Comparison of ENCODE assay signal across 7 mouse cellular contexts in the genomic region with DNA sequence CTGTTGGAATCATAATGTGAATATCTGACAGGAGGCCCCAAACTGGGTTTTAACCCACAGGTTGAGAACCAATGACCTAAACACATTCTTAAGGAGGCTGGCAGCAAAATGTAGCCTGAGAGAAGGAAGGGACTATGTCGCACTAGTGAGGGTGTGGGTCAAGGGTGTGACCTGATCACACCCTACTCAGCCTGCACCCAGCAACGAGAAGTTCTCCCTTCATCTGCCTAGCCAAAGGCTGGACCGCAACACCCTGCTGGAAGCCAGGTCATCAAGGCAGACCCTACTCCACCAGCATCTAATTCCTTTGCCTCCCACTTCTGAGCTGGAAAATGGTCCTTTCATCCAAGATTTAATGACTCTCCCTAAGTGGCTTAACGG. TPM values are rescaled to one million over a fixed set of nuclear protein-coding genes. Genes with fewer than 3 reads are reported as not detected.
DNase-seq lines count a peak whose midpoint lies in the region; ATAC-seq and TF ChIP-seq lines count a peak whose summit lies in the region.

No protein-coding gene starts in this region.

- no peaks in the 10 kb centered on the region for H3K27me3 ChIP-seq in CH12.LX (replicated peaks)
- H3K27me3 ChIP-seq in heart, postnatal 0 days (ENCODE audit: control insufficient read depth, insufficient read depth, low read length): no peaks in the 10 kb centered on the region
- H3K27me3 ChIP-seq in lung, postnatal 0 days (replicated peaks; ENCODE audit: insufficient read depth, low read length): no peaks in the 10 kb centered on the region
- no peaks in the 10 kb centered on the region for H3K27me3 ChIP-seq in stomach, embryonic 14.5 days (ENCODE audit: control insufficient read depth, insufficient read depth, low read length)

- WGBS in heart, postnatal 0 days: 38% methylated on average over 4 of the region's 4 CpGs
- 27% methylated on average over 4 of the region's 4 CpGs for WGBS in lung, postnatal 0 days
- WGBS in stomach, embryonic 14.5 days: 15% methylated on average over 4 of the region's 4 CpGs

- peaks cover 3% of the 10 kb centered on the region for H3K9me3 ChIP-seq in CH12.LX (replicated peaks; ENCODE audit: low read length)
- H3K9me3 ChIP-seq in heart, postnatal 0 days (replicated peaks; ENCODE audit: control insufficient read depth, low read length): no peaks in the 10 kb centered on the region
- no peaks in the 10 kb centered on the region for H3K9me3 ChIP-seq in lung, postnatal 0 days (ENCODE audit: low read length)
- H3K9me3 ChIP-seq in stomach, embryonic 14.5 days (ENCODE audit: control insufficient read depth, low read depth, low read length): no peaks in the 10 kb centered on the region

- peak overlapping the region; percentile 81 for H3K9ac ChIP-seq in CH12.LX (ENCODE audit: insufficient read depth, low read depth)
- peak overlapping the region; percentile 71 for H3K9ac ChIP-seq in heart, postnatal 0 days (replicated peaks; ENCODE audit: low read depth, low read length)
- H3K9ac ChIP-seq in lung, postnatal 0 days (replicated peaks; ENCODE audit: low read depth): no peak overlapping the region
- peak overlapping the region; percentile 60; the same call in 1 of the 2 replicates for H3K9ac ChIP-seq in stomach, embryonic 14.5 days (replicated peaks; ENCODE audit: low read depth, low read length)

- H3K27ac ChIP-seq in CH12.LX (ENCODE audit: insufficient read depth, low read depth): peak overlapping the region; percentile 48
- H3K27ac ChIP-seq in heart, postnatal 0 days (ENCODE audit: low read depth): no peak overlapping the region
- peak overlapping the region; percentile 59; the same call in 1 of the 2 replicates for H3K27ac ChIP-seq in lung, postnatal 0 days (ENCODE audit: low read length)
- no peak overlapping the region for H3K27ac ChIP-seq in stomach, embryonic 14.5 days (ENCODE audit: low read length)

- DNase-seq in CH12.LX (ENCODE audit: extremely low read depth): no peak
- DNase-seq in ES-CJ7 (ENCODE audit: low read depth, low spot score): peak; percentile 48
- DNase-seq in heart, postnatal 0 days (ENCODE audit: low spot score): no peak
- DNase-seq in lung, postnatal 0 days (ENCODE audit: low spot score): no peak
- no peak for DNase-seq in layer of hippocampus, postnatal 10 days (ENCODE audit: low spot score in 2 of 2)
- DNase-seq in Muller cell, postnatal 12 days (ENCODE audit: inconsistent ontology term): no peak

- TF ChIP-seq EP300 in CH12.LX (IDR thresholded peaks at IDR 0.05; ENCODE audit: low read length): no peak
- no peak for TF ChIP-seq EP300 in heart, postnatal 0 days (IDR thresholded peaks at IDR 0.05; ENCODE audit: low read depth)
- no peak for TF ChIP-seq EP300 in lung, postnatal 0 days (IDR thresholded peaks at IDR 0.05)

- H3K36me3 ChIP-seq in CH12.LX (replicated peaks in 1 of 2; ENCODE audit: control insufficient read depth in 1 of 2, insufficient read depth in 1 of 2, low read length in 1 of 2): peaks cover 0 to 13% of the 10 kb centered on the region in 2 experiments
- H3K36me3 ChIP-seq in heart, postnatal 0 days (replicated peaks; ENCODE audit: control insufficient read depth, insufficient read depth, low read length): no peaks in the 10 kb centered on the region
- no peaks in the 10 kb centered on the region for H3K36me3 ChIP-seq in lung, postnatal 0 days (ENCODE audit: insufficient read depth, low read length)
- no peaks in the 10 kb centered on the region for H3K36me3 ChIP-seq in stomach, embryonic 14.5 days (ENCODE audit: control insufficient read depth, insufficient read depth, low read length)

- dilution Hi-C loops in CH12.LX (cut with MboI; ENCODE audit: extremely low pct_ligation_motif_present, extremely low pct_unique_long_range_greater_than_20kb, low sequenced_read_pairs): no loop called here

- no peak for TF ChIP-seq CTCF in CH12.LX (conservative IDR thresholded peaks at IDR 0.05 in 1 of 2, IDR thresholded peaks at IDR 0.05 in 1 of 2; ENCODE audit: low read depth in 2 of 2, low read length in 2 of 2)
- TF ChIP-seq CTCF in heart, postnatal 0 days (IDR thresholded peaks at IDR 0.05; ENCODE audit: low read depth): no peak
- TF ChIP-seq CTCF in lung, postnatal 0 days (IDR thresholded peaks at IDR 0.05): no peak

- peaks cover 53% of the 10 kb centered on the region for H3K79me2 ChIP-seq in CH12.LX (replicated peaks; ENCODE audit: control insufficient read depth, extremely low read depth, insufficient read depth, poor library complexity, severe bottlenecking)

- peak overlapping the region; percentile 84 to 90 (median 85) for H3K4me3 ChIP-seq in CH12.LX (replicated peaks in 1 of 3; ENCODE audit: low read depth in 2 of 3, low read length in 2 of 3, poor library complexity in 1 of 3)
- H3K4me3 ChIP-seq in heart, postnatal 0 days (ENCODE audit: low read depth, low read length): peak overlapping the region; percentile 79
- peak overlapping the region; percentile 61 for H3K4me3 ChIP-seq in lung, postnatal 0 days (ENCODE audit: low read depth, low read length)
- peak overlapping the region; percentile 60 for H3K4me3 ChIP-seq in stomach, embryonic 14.5 days (ENCODE audit: low read depth, low read length)

- no peak for ATAC-seq in heart, postnatal 0 days (ENCODE audit: insufficient read depth, low read depth)
- no peak for ATAC-seq in lung, postnatal 0 days
- peak; percentile 26; the same call in 1 of the 2 replicates for ATAC-seq in stomach, embryonic 14.5 days (ENCODE audit: insufficient number of reproducible peaks, insufficient read depth, low FRiP score, low read depth)

- no peak for TF ChIP-seq RAD21 in CH12.LX (IDR thresholded peaks at IDR 0.05; ENCODE audit: low read depth, low read length)

- TF ChIP-seq POLR2A in CH12.LX (IDR thresholded peaks at IDR 0.05; ENCODE audit: low read depth, low read length): no peak; the same call in 1 of the 2 replicates

- peak overlapping the region; percentile 81 for H3K4me2 ChIP-seq in CH12.LX (ENCODE audit: insufficient read depth, low read depth, poor library complexity, severe bottlenecking)
- H3K4me2 ChIP-seq in heart, postnatal 0 days (ENCODE audit: low read depth, low read length): peak overlapping the region; percentile 100
- H3K4me2 ChIP-seq in lung, postnatal 0 days (replicated peaks; ENCODE audit: low read depth, low read length): peak overlapping the region; percentile 99
- peak overlapping the region; percentile 97 for H3K4me2 ChIP-seq in stomach, embryonic 14.5 days (replicated peaks; ENCODE audit: low read depth, low read length)

- H3K4me1 ChIP-seq in CH12.LX (ENCODE audit: control insufficient read depth in 1 of 2, insufficient read depth in 2 of 2): peaks cover 10 to 53% of the 10 kb centered on the region in 2 experiments
- peaks cover 21% of the 10 kb centered on the region for H3K4me1 ChIP-seq in heart, postnatal 0 days (ENCODE audit: control insufficient read depth, insufficient read depth)
- H3K4me1 ChIP-seq in lung, postnatal 0 days (ENCODE audit: insufficient read depth, low read depth, low read length): peaks cover 10% of the 10 kb centered on the region
- peaks cover 18% of the 10 kb centered on the region; the same call in 1 of the 2 replicates for H3K4me1 ChIP-seq in stomach, embryonic 14.5 days (ENCODE audit: control insufficient read depth, insufficient read depth, low read length)

- in situ Hi-C loops in CH12.LX (cut with MboI; ENCODE audit: low pct_ligation_motif_present, low pct_unique_long_range_greater_than_20kb, low sequenced_read_pairs): no loop called here

TF ChIP-seq in CH12.LX, 34 proteins besides CTCF, POLR2A, EP300 and RAD21:
- TF ChIP-seq UBTF (IDR thresholded peaks at IDR 0.05; ENCODE audit: low read depth, low read length) (0 out of 2 replicates have a peak, but pooled peaks have one; percentile 55), SIN3A (IDR thresholded peaks at IDR 0.05; ENCODE audit: low read length) (peak; percentile 10; the same call in 1 of the 2 replicates), TCF12 (IDR thresholded peaks at IDR 0.05; ENCODE audit: low read depth, low read length) (0 out of 2 replicates have a peak, but pooled peaks have one; percentile 1), PAX5 (IDR thresholded peaks at IDR 0.05; ENCODE audit: low read length) (no peak), ETS1 (conservative IDR thresholded peaks at IDR 0.05; ENCODE audit: low read depth, low read length) (no peak), TBP (conservative IDR thresholded peaks at IDR 0.05; ENCODE audit: low read depth, low read length) (0 out of 2 replicates have a peak, but pooled peaks have one; percentile 56), CHD2 (IDR thresholded peaks at IDR 0.05; ENCODE audit: low read length) (peak; percentile 14; the same call in 1 of the 2 replicates)

RNA-seq across cellular contexts. Expression of gene Nup210, which starts 0.8 kb away (rescaled TPM):
- total RNA-seq in CH12.LX (2012; rRNA removed) (103 TPM in 2 replicates), CH12.LX (2014; rRNA removed) (40.5 and 41.9 TPM in 2 replicates)
- 56.9 and 73.1 TPM in 2 replicates for polyA plus RNA-seq in CH12.LX (2012; ENCODE audit: insufficient read length, low read depth)
- total RNA-seq in heart, postnatal 0 days (2014; rRNA removed; ENCODE audit: low replicate concordance): 9.7 and 13.4 TPM in 2 replicates
- polyA plus RNA-seq in heart, postnatal 0 days (2015; fragmentation: Nextera tagmentation; extraction: Ambion mirVana): 1.6 TPM in 2 replicates
- 5.8 and 7.0 TPM in 2 replicates for polyA plus RNA-seq in lung, postnatal 0 days (2015; fragmentation: Nextera tagmentation; extraction: Ambion mirVana)
- 11.6 and 13.1 TPM in 2 replicates for polyA plus RNA-seq in stomach, embryonic 14.5 days (2014; fragmentation: Nextera tagmentation; extraction: Ambion mirVana)
- total RNA-seq in layer of hippocampus, postnatal 10 days (2021): 10 to 100 TPM; 30.7 to 42.1 TPM

RNA-seq across cellular contexts. Expression of gene Hdac11, which starts 40.6 kb away (rescaled TPM):
- total RNA-seq in CH12.LX (2012; rRNA removed) (0.55 and 2.1 TPM in 2 replicates), CH12.LX (2014; rRNA removed) (0.22 TPM in 1 of 2 replicates, not detected in the other)
- 0.53 and 0.57 TPM in 2 replicates for polyA plus RNA-seq in CH12.LX (2012; ENCODE audit: insufficient read length, low read depth)
- 17.9 and 19.6 TPM in 2 replicates for total RNA-seq in heart, postnatal 0 days (2014; rRNA removed; ENCODE audit: low replicate concordance)
- polyA plus RNA-seq in heart, postnatal 0 days (2015; fragmentation: Nextera tagmentation; extraction: Ambion mirVana): 9.2 and 9.5 TPM in 2 replicates
- polyA plus RNA-seq in lung, postnatal 0 days (2015; fragmentation: Nextera tagmentation; extraction: Ambion mirVana): 3.8 and 3.9 TPM in 2 replicates
- 9.5 and 10.2 TPM in 2 replicates for polyA plus RNA-seq in stomach, embryonic 14.5 days (2014; fragmentation: Nextera tagmentation; extraction: Ambion mirVana)
- 100 to 1,000 TPM in 1 of 2 experiments, 10 to 100 TPM in 1; 96.2 to 103 TPM for total RNA-seq in layer of hippocampus, postnatal 10 days (2021)

Comparison
In these comparisons a context has a peak if more than half of its experiments do, and no peak if none do; other contexts are left out.
1. H3K27ac ChIP-seq: peak in CH12.LX (single experiment) and lung, postnatal 0 days (single experiment); none in heart, postnatal 0 days (single experiment) and stomach, embryonic 14.5 days (single experiment).
2. Peak in every context shown above with its lines, with median percentiles within 50 percentile points of each other: H3K4me2 ChIP-seq and H3K4me3 ChIP-seq.